Mouse (Mus musculus) T-helper 2 cell (primary cell): Measurements from ENCODE around the gene Pde3a.

ENCODE experiments used
- in situ Hi-C: fragments of 300-600 bp; cut with MboI, MseI; formaldehyde crosslinking; loops from one replicate; pipeline ENCODE4 v1.15.1; 2025; ENCODE audit warnings: high pct_unique_total_duplicates

Gene Pde3a

GRCm38 (mm10) chr6:141494909-141495308 lies 245.8 kb downstream of the Pde3a start:
- in situ Hi-C loops, result no loop called here

DNA sequence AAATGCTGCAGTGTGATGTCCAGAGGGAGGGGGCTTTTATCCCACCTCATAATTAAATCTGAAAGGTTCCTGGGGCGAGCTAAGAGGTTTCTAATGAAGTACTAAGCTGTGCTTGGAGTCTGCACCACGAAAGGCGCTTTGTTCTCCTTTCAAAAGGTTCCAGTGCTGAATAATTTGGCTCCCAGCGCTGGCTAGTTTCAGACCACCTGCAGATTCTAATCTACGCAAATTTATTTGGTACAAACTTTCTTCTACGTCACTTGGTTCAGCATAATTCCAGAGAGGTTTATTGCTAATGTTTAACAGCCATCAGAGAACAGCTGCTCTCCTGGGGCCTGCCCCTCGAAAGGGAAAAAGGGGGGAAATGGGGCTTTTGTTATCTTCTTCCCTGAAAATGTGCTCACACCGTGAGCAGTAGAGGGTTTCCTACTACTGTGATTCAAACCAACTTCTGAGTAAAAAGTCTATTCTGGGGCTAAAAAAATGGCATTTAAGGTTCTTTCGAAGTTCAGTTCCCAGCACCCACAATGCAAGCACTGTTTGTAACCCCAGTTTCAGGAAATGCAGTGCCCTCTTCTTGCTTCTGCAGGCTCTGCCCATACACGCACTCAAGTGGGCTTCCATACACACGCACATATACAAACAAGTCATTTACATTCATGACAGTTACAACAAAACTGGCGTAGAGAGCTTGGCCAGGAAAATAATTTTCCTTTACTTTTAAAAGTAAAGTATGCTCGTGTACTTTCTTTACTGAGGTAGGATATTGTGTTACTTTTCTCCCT lies 246.8 kb downstream of the Pde3a start:
- in situ Hi-C loops, result no loop called here

DNA sequence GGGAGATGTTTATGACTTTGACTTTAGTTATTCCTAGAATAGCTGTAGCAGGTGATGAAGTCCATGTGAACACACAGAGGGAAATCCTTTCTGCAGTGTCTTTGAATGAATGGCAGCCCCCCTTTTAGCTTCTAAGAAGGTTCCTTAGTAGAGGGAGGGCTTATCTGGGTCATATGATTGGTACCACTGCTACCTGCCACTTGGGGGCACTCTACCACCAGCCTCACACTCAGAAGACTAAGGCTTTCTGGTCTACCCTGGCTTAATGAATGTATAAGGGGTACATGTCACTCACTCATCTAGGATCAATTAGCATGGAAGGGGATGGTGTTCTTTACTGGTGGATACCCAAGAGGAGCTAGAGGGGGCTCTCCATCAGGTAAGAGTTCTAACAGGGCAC lies 250.4 kb downstream of the Pde3a start:
- in situ Hi-C loops, result no loop called here

GRCm38 (mm10) chr6:141501171-141501570 lies 252.1 kb downstream of the Pde3a start:
- in situ Hi-C loops, result no loop called here

GRCm38 (mm10) chr6:141522541-141522940 lies 273.5 kb downstream of the Pde3a start:
- in situ Hi-C loops, result no loop called here

GRCm38 (mm10) chr6:141523747-141524640 lies 274.9 kb downstream of the Pde3a start, which contains the start of gene Slco1c1:
Gene Slco1c1 (plus strand): TSS chr6:141524368.
- in situ Hi-C loops, result no loop called here

DNA sequence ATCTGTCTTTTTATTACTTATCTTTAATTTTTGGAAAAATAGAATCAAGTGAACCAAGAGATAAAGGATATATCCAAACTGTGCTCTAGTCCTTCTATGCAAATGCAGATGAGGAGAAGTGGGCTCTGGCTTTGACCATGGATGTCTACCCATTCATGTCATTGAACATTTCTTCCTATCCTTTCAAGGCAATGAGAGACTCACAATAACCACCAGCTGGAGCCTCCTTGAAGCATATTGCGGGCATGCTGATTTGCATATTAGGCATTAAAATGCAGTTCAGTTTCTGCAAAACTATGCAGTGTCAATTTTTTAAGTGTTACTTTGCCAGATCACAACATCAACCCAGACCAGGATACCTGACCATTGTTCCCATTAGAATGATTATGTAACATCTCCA lies 276.7 kb downstream of the Pde3a start:
- in situ Hi-C loops, result no loop called here

GRCm38 (mm10) chr6:141530865-141531264 lies 281.8 kb downstream of the Pde3a start:
- in situ Hi-C loops, result no loop called here

DNA sequence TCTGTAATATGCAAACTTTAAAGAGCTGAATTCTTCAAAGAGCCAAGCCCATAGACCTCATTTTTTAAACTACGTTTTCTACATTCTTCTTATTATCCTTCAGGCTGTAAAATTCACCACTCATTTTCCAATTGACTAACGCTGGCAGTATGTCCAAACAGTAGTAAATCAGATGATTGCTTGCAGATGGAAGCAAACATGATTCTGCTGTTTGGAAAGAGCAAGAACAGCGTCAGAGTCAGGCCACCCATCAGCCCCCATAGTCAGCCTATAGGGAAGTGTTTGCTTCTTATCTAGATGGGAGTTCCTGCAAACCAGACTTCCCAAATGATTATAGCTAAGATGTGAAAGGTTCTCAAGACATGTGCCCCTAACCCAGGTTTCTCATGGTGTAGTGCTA lies 288.2 kb downstream of the Pde3a start:
- in situ Hi-C loops, result no loop called here

DNA sequence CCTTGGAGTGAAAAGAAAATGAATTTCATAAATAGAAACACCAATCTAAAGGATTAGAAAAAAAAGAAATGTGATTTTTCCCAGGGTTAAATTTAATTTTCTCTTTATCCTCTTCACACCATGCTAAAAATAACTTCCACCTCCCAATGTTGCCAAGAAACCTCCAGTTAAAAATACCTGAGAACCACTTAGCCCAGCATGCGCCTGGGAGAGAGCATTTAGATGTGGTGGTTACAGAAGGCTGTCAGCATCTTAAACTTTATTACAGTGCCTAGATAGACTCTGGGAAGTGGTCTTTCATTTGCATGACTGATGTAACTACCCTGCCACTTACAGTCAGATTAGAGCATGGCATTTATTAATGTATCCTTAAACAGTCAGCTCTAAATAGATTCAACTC lies 292.1 kb downstream of the Pde3a start:
- in situ Hi-C loops, result no loop called here

DNA sequence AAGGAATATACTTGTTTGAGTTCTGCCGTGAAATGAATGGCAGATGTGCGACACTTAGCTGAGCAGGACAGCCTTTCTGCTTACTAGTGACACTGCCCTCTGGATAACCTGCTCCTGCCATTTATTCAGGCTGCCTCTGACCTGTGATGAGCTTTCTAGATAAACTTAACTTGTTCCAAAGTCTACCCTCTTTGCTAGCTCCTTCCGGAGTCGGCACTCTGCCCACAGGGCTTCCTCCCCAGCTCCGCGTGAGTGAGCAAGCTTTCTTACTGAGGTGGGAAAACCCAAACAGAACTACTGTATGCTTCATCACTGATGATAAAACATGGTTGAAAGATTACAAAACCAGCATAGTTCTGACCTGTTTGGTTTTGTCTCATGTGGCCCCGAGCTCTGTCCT lies 294.3 kb downstream of the Pde3a start:
- in situ Hi-C loops, result no loop called here
